Mouse (Mus musculus) MEL (cell line): Measurements from ENCODE around the gene Tmem147. TPM values are rescaled to one million over a fixed set of nuclear protein-coding genes. Genes with fewer than 3 reads are reported as not detected.

ENCODE experiments used
- DNase-seq: peaks from one replicate; pipeline ENCODE4 v3.0.0; 2011; ENCODE audit warnings: low read depth, low spot score
- H3K27ac ChIP-seq: 2 replicates; pipeline ENCODE4 v1.5.1; 2012; ENCODE audit warnings: low read depth, mild to moderate bottlenecking, control low read depth, low read length, moderate library complexity; ENCODE audit not compliant: control insufficient read depth
- H3K27me3 ChIP-seq, 2 experiments: fragments of 150-350 bp in 1 of 2; sonication (generic) in 1 of 2; 2 replicates each; pipeline ENCODE4 v1.6.1; 2012; ENCODE audit warnings: low read length in 2 of 2, mild to moderate bottlenecking in 2 of 2, improper control_type of control experiment in 1 of 2, moderate library complexity in 1 of 2; ENCODE audit not compliant: insufficient read depth in 2 of 2, control insufficient read depth in 1 of 2
- H3K36me3 ChIP-seq, 2 experiments: 2 replicates each; pipeline ENCODE4 v1.6.1; 2012 to 2014; ENCODE audit warnings: low read length in 2 of 2, improper control_type of control experiment in 1 of 2, inconsistent platforms in 1 of 2, mild to moderate bottlenecking in 1 of 2; ENCODE audit not compliant: insufficient read depth in 2 of 2, control insufficient read depth in 1 of 2
- H3K4me1 ChIP-seq, 2 experiments: fragments of 150-350 bp in 1 of 2; sonication (generic) in 1 of 2; 2 replicates each; pipeline ENCODE4 v1.6.1; 2012; ENCODE audit warnings: low read length in 2 of 2, improper control_type of control experiment in 1 of 2, mild to moderate bottlenecking in 1 of 2; ENCODE audit not compliant: insufficient read depth in 2 of 2, control insufficient read depth in 1 of 2
- H3K4me3 ChIP-seq, 2 experiments: fragments of 150-350 bp in 1 of 2; sonication (generic) in 1 of 2; 2 replicates each; pipeline ENCODE4 v1.5.1; 2012; ENCODE audit warnings: low read depth in 2 of 2, low read length in 2 of 2, mild to moderate bottlenecking in 2 of 2, moderate library complexity in 2 of 2, control low read depth in 1 of 2, improper control_type of control experiment in 1 of 2; ENCODE audit not compliant: control insufficient read depth in 1 of 2, insufficient read depth in 1 of 2
- H3K79me2 ChIP-seq: 2 replicates; pipeline ENCODE4 v1.6.1; 2012; ENCODE audit warnings: mild to moderate bottlenecking, low read length, moderate library complexity; ENCODE audit not compliant: control insufficient read depth, poor library complexity, insufficient read depth
- H3K9ac ChIP-seq: 2 replicates; pipeline ENCODE4 v1.6.1; 2012; ENCODE audit warnings: low read depth, mild to moderate bottlenecking, control low read depth, low read length, moderate library complexity; ENCODE audit not compliant: control insufficient read depth, poor library complexity, severe bottlenecking
- H3K9me3 ChIP-seq: fragments of 150-350 bp; sonication (generic); replicated peaks from 2 replicates; pipeline ENCODE4 v1.6.1; 2012; ENCODE audit warnings: mild to moderate bottlenecking, low read length, improper control_type of control experiment, moderate library complexity; ENCODE audit not compliant: insufficient read depth
- BHLHE40 ChIP-seq: IDR thresholded peaks from 2 replicates; pipeline ENCODE4 v1.6.1; 2012; ENCODE audit warnings: low read depth, mild to moderate bottlenecking, inconsistent platforms, low read length, improper control_type of control experiment, borderline replicate concordance
- CHD1 ChIP-seq: IDR thresholded peaks from 2 replicates; pipeline ENCODE4 v1.6.1; 2012; ENCODE audit warnings: low read depth, mild to moderate bottlenecking, inconsistent platforms, low read length, improper control_type of control experiment
- CHD2 ChIP-seq: IDR thresholded peaks from 2 replicates; pipeline ENCODE4 v1.6.1; 2011; ENCODE audit warnings: low read length, improper control_type of control experiment
- CTCF ChIP-seq, 3 experiments: IDR thresholded peaks in 2 of 3; conservative IDR thresholded peaks in 1 of 3; 2 replicates each; pipeline ENCODE4 v1.5.1; 2011 to 2012; ENCODE audit warnings: low read length in 3 of 3, low read depth in 2 of 3, mild to moderate bottlenecking in 2 of 3, improper control_type of control experiment in 1 of 3, inconsistent platforms in 1 of 3, mixed read lengths in 1 of 3, moderate library complexity in 1 of 3; ENCODE audit not compliant: control insufficient read depth in 1 of 3, insufficient read depth in 1 of 3, poor library complexity in 1 of 3, severe bottlenecking in 1 of 3
- E2F4 ChIP-seq: IDR thresholded peaks from 2 replicates; pipeline ENCODE4 v1.6.1; 2011; ENCODE audit warnings: low read depth, low read length, improper control_type of control experiment, borderline replicate concordance
- EP300 ChIP-seq, 2 experiments: IDR thresholded peaks; 2 replicates each; pipeline ENCODE4 v1.6.1; 2011; ENCODE audit warnings: improper control_type of control experiment in 2 of 2, low read length in 2 of 2, low read depth in 1 of 2, mild to moderate bottlenecking in 1 of 2
- ETS1 ChIP-seq: IDR thresholded peaks from 2 replicates; pipeline ENCODE4 v1.6.1; 2012; ENCODE audit warnings: low read depth, mild to moderate bottlenecking, inconsistent platforms, low read length, improper control_type of control experiment, moderate library complexity
- GABPA ChIP-seq: IDR thresholded peaks from 2 replicates; pipeline ENCODE4 v1.6.1; 2012; ENCODE audit warnings: low read depth, mild to moderate bottlenecking, inconsistent platforms, low read length, improper control_type of control experiment, moderate library complexity
- GATA1 ChIP-seq: IDR thresholded peaks from 2 replicates; pipeline ENCODE4 v1.6.1; 2011; ENCODE audit warnings: low read depth, low read length, improper control_type of control experiment
- MAZ ChIP-seq: IDR thresholded peaks from 2 replicates; pipeline ENCODE4 v1.6.1; 2012; ENCODE audit warnings: low read depth, mild to moderate bottlenecking, inconsistent platforms, low read length, improper control_type of control experiment
- MXI1 ChIP-seq: IDR thresholded peaks from 2 replicates; pipeline ENCODE4 v1.6.1; 2011; ENCODE audit warnings: mild to moderate bottlenecking, low read depth, low read length, improper control_type of control experiment
- MYB ChIP-seq: IDR thresholded peaks from 2 replicates; pipeline ENCODE4 v1.6.1; 2011; ENCODE audit warnings: mild to moderate bottlenecking, low read depth, low read length, improper control_type of control experiment
- MYC ChIP-seq: IDR thresholded peaks from 2 replicates; pipeline ENCODE4 v1.6.1; 2011; ENCODE audit warnings: low read depth, mild to moderate bottlenecking, low read length, improper control_type of control experiment, moderate library complexity
- RAD21 ChIP-seq: IDR thresholded peaks from 2 replicates; pipeline ENCODE4 v1.6.1; 2011; ENCODE audit warnings: mild to moderate bottlenecking, low read depth, low read length, improper control_type of control experiment
- SIN3A ChIP-seq: IDR thresholded peaks from 2 replicates; pipeline ENCODE4 v1.6.1; 2012; ENCODE audit warnings: low read length, improper control_type of control experiment, inconsistent platforms
- SMC3 ChIP-seq: IDR thresholded peaks from 2 replicates; pipeline ENCODE4 v1.6.1; 2011; ENCODE audit warnings: low read depth, low read length, improper control_type of control experiment
- USF2 ChIP-seq, 2 experiments: IDR thresholded peaks; 2 replicates each; pipeline ENCODE4 v1.6.1; 2011 to 2012; ENCODE audit warnings: improper control_type of control experiment in 2 of 2, low read length in 2 of 2, borderline replicate concordance in 1 of 2, inconsistent platforms in 1 of 2, low read depth in 1 of 2, mild to moderate bottlenecking in 1 of 2; ENCODE audit not compliant: insufficient read depth in 1 of 2
- ZC3H11A ChIP-seq: IDR thresholded peaks from 2 replicates; pipeline ENCODE4 v1.6.1; 2012; ENCODE audit warnings: low read depth, mild to moderate bottlenecking, inconsistent platforms, low read length, improper control_type of control experiment
- ZMIZ1 ChIP-seq: IDR thresholded peaks from 2 replicates; pipeline ENCODE4 v1.6.1; 2012; ENCODE audit warnings: low read depth, mild to moderate bottlenecking, inconsistent platforms, low read length, improper control_type of control experiment, moderate library complexity
- ZNF384 ChIP-seq: IDR thresholded peaks from 2 replicates; pipeline ENCODE4 v1.6.1; 2012; ENCODE audit warnings: low read depth, mild to moderate bottlenecking, inconsistent platforms, low read length, improper control_type of control experiment
- polyA plus RNA-seq, 2 experiments: library from polyadenylated mRNA; stranded (reverse) in 1 of 2; unstranded in 1 of 2; fragments of >175 nt in 1 of 2; fragments of >200 nt in 1 of 2; gene quantifications; 2 replicates each; pipeline versions ENCODE4 v1.2.1 to v1.2.4; 2012; ENCODE audit warnings: low replicate concordance in 2 of 2, low read depth in 1 of 2; ENCODE audit not compliant: insufficient read length in 2 of 2, insufficient read depth in 1 of 2, missing spikeins in 1 of 2
- total RNA-seq: library from RNA; depleted of rRNA; stranded (reverse); fragments of 300-350 nt; gene quantifications from 2 replicates; pipeline ENCODE4 v1.2.3, GENCODE M21; 2012

Tmem147 gene
- total and polyA plus RNA-seq, 3 experiments: 266 to 324 (median 307) TPM

DNA sequence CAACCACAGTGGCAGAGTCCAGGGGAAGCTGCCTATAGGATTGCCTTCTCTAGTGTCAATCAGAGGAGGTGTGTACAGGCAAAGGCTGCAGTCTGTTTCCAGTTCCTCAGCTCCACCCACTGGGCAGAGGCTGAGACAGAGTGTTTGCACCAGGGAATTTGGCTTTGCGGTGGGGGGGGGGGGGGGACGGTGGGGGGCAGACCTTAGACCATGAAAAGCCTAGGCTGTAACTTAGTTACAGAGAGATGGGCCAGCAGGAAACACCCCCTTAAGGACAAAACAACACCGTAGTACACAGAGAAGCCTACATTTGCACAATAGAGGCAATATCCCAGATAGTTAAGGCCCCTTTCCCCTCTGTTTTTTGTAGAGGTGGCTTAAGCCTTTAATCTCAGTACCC lies 27.7 kb upstream of the Tmem147 start:
- no peak for DNase-seq
- H3K27me3 ChIP-seq: no peaks in the 10 kb centered on the region
- no peak overlapping the region for H3K4me3 ChIP-seq
- H3K9ac ChIP-seq: no peak overlapping the region
- no peaks in the 10 kb centered on the region for H3K36me3 ChIP-seq
- TF ChIP-seq ZMIZ1: no peak
- TF ChIP-seq ZNF384: no peak
- no peak for TF ChIP-seq GABPA
- no peak for TF ChIP-seq MXI1
- TF ChIP-seq MYC: no peak
- TF ChIP-seq GATA1: no peak
- no peak for TF ChIP-seq CHD1
- H3K79me2 ChIP-seq: no peaks in the 10 kb centered on the region
- H3K4me1 ChIP-seq: no peaks in the 10 kb centered on the region; a peak in 1 of 4 replicates
- no peaks in the 10 kb centered on the region for H3K9me3 ChIP-seq
- no peak overlapping the region for H3K27ac ChIP-seq

DNA sequence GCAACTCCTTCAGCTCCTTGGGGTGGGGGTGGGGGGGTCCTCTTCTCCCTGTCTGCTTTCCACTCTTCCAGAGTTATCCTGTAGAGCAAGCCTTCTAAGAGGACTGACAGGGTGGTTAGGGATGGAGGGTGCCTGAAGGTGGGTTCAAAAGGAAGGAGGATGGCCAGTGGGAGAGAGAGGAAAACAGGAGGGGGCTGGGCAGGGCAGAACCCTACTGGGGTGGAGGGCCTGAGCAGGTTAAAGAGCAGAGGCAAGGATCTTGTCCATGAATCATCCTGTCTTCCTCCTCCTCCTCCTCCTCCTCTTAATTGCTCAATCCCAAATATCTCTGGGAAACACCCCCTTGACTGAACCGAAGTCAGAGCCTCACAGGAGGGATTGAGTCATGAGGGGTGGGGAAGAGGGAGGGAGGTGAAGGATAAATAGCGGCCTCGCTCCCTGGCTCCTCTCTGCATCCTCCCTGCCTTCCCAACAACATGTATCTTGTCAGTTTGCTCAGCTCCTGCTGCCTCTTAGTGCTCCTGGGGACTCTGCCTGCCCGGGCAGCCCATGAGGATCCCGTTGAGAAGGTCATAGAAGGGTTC lies 21.8 kb upstream of the Tmem147 start, which contains the start of gene Sbsn:
Gene Sbsn (plus strand): TSS at position 386 of the 584 bp plus-strand sequence.
- Histone ChIP-seq H3K4me3 (no peak within 1 kb of the TSS), H3K27ac (no peak within 1 kb of the TSS), H3K9me3 (no peaks in the 10 kb centered on the region), H3K27me3 (no peaks in the 10 kb centered on the region; a peak in 2 of 4 replicates), H3K4me1 (no peaks in the 10 kb centered on the region), H3K79me2 (no peaks in the 10 kb centered on the region), H3K36me3 (no peaks in the 10 kb centered on the region), H3K9ac (no peak within 1 kb of the TSS)
- no peak for TF ChIP-seq EP300 (IDR thresholded peaks at IDR 0.05; ENCODE audit: low read depth in 1 of 2, low read length in 2 of 2)
- no peak for TF ChIP-seq RAD21
- TF ChIP-seq SIN3A: no peak
- TF ChIP-seq CTCF (IDR thresholded peaks at IDR 0.05 in 2 of 3, conservative IDR thresholded peaks at IDR 0.05 in 1 of 3; ENCODE audit: control insufficient read depth in 1 of 3, insufficient read depth in 1 of 3, low read depth in 2 of 3, low read length in 3 of 3, poor library complexity in 1 of 3, severe bottlenecking in 1 of 3): no peak
- TF ChIP-seq MYB: no peak
- no peak for TF ChIP-seq BHLHE40
- no peak for TF ChIP-seq E2F4
- no peak for TF ChIP-seq ETS1
- no peak for TF ChIP-seq CHD2
- no peak for TF ChIP-seq ZMIZ1
- no peak for TF ChIP-seq ZC3H11A
- TF ChIP-seq SMC3: no peak
- TF ChIP-seq ZNF384: no peak
- TF ChIP-seq USF2 (IDR thresholded peaks at IDR 0.05; ENCODE audit: borderline replicate concordance in 1 of 2, insufficient read depth in 1 of 2, low read depth in 1 of 2, low read length in 2 of 2): no peak
- no peak for TF ChIP-seq MAZ
- no peak for DNase-seq
